Mouse (Mus musculus): ENCODE measurements around the gene Med27.

Gene Med27

GRCm38 (mm10) chr2:29520206-29520605 is 173.6 kb downstream of the Med27 start:
- 42% methylated on average over 6 of the region's 6 CpGs for WGBS

GRCm38 (mm10) chr2:29521486-29521885 is 174.9 kb downstream of the Med27 start:
- WGBS: 95% methylated on average over 7 of the region's 7 CpGs

- WGBS: 47% methylated on average over 12 of the region's 12 CpGs
These were observed 177.5 kb downstream of the Med27 start for GRCm38 (mm10) chr2:29523918-29524811.

- 44% methylated on average over 4 of the region's 4 CpGs for WGBS
These were observed 178.7 kb downstream of the Med27 start for GRCm38 (mm10) chr2:29525273-29525805.

- WGBS: 48% methylated on average over 14 of the region's 14 CpGs
These were observed 179.6 kb downstream of the Med27 start for GRCm38 (mm10) chr2:29526266-29526665.

GRCm38 (mm10) chr2:29527480-29527879 is 180.9 kb downstream of the Med27 start:
- 95% methylated on average over 9 of the region's 9 CpGs for WGBS

- WGBS: 95% methylated on average over 5 of the region's 5 CpGs
These were observed 182.2 kb downstream of the Med27 start for GRCm38 (mm10) chr2:29528811-29529210.

GRCm38 (mm10) chr2:29529788-29530187 is 183.2 kb downstream of the Med27 start:
- 99% methylated on average over 2 of the region's 2 CpGs for WGBS

- 90% methylated on average over 3 of the region's 3 CpGs for WGBS
These were observed 185.6 kb downstream of the Med27 start for GRCm38 (mm10) chr2:29532173-29532572.

GRCm38 (mm10) chr2:29532921-29533320 is 186.3 kb downstream of the Med27 start:
- WGBS: 80% methylated on average over 5 of the region's 5 CpGs

- 89% methylated on average over 5 of the region's 5 CpGs for WGBS
These were observed 189.1 kb downstream of the Med27 start for GRCm38 (mm10) chr2:29535566-29536244.

- 92% methylated on average over 9 of the region's 9 CpGs for WGBS
These were observed 189.9 kb downstream of the Med27 start for GRCm38 (mm10) chr2:29536481-29536880.

GRCm38 (mm10) chr2:29537334-29537733 is 190.7 kb downstream of the Med27 start:
- WGBS: 96% methylated on average over 8 of the region's 8 CpGs

GRCm38 (mm10) chr2:29542039-29542438 is 195.4 kb downstream of the Med27 start:
- 31% methylated on average over 13 of the region's 13 CpGs for WGBS

- WGBS: 41% methylated on average over 12 of the region's 12 CpGs
These were observed 200.0 kb downstream of the Med27 start for GRCm38 (mm10) chr2:29546571-29546970.

GRCm38 (mm10) chr2:29551816-29552585 is 205.4 kb downstream of the Med27 start:
- 85% methylated on average over 7 of the region's 7 CpGs for WGBS

- WGBS: 66% methylated on average over 4 of the region's 4 CpGs
These were observed 207.5 kb downstream of the Med27 start for GRCm38 (mm10) chr2:29553945-29554634.

GRCm38 (mm10) chr2:29558561-29558960 is 211.9 kb downstream of the Med27 start:
- WGBS: 87% methylated on average over 6 of the region's 6 CpGs

- 92% methylated on average over 3 of the region's 3 CpGs for WGBS
These were observed 213.3 kb downstream of the Med27 start for GRCm38 (mm10) chr2:29559955-29560354.

GRCm38 (mm10) chr2:29561468-29561867 is 214.8 kb downstream of the Med27 start:
- WGBS: 68% methylated on average over 4 of the region's 4 CpGs

- 33% methylated on average over 7 of the region's 7 CpGs for WGBS
These were observed 217.4 kb downstream of the Med27 start for GRCm38 (mm10) chr2:29563986-29564385.
